Mouse (Mus musculus): ENCODE results near the gene Rad51b.

Gene Rad51b

DNA sequence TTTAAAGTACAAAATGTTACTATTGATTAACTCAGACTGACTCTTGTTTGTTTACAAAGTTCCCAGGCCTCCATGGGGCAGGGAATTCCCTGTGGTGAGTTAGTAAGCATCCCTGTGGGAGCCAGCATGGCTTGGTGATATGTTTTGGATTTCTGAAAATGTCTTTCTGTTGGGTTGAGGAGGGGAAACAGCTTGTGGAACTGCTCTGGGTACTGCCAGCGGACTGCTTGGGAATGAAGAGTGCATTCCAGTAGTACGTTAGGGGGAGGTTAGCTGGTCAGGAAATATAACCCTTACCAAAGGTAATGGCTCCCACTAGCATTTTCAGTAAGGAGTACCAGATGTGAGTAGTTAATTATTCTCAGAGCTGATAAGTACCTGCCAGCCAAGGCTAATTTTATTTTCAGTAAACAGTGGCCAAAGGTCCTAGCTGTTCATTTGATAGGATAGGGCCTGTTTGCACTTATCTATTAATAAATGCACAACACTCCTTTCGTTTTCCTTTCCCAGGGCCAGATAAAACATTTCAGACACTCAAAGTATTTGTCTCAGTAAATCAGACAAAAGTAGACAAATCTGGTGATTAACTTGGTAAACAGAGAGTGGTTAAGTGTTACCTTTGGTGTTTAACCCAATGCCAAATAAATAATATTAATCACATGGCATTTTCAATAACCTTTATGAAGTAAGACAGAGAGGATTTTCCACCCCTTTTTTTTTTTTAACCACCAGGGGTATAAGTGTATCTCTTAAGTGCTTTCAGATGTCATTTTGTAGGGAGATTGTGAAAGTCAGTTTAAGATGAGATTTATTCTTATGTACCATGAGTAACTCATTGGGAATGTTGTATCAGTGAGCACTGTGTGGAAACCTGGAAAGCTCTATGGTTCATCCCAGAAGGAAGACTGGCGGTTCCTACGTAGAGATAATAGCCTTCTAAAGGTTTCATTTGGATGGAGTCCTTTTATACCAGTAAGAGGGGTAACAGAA is 235.0 kb downstream of the Rad51b start:
- DNase-seq (ENCODE audit: low read depth) = no peak

DNA sequence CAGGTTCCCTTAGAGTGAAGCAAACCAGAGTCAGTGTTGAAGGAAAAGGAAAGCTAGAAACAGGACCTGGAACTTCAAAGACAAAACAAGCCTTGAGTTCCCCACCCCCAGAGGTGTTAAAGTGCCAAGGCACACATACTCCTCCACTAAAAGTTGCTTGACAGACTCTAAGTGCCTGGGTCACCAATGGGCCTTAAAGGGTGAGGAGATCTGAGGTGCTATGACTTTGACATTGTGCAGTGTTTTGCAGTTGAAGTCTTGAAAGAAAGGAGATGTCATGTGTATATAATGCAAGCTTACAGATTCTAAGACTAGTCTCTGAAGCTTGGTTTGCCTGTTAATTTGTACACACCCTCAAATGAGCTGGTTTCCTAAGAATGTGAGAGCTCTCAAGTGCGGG is 237.7 kb downstream of the Rad51b start:
- DNase-seq (ENCODE audit: low read depth) = no peak

DNA sequence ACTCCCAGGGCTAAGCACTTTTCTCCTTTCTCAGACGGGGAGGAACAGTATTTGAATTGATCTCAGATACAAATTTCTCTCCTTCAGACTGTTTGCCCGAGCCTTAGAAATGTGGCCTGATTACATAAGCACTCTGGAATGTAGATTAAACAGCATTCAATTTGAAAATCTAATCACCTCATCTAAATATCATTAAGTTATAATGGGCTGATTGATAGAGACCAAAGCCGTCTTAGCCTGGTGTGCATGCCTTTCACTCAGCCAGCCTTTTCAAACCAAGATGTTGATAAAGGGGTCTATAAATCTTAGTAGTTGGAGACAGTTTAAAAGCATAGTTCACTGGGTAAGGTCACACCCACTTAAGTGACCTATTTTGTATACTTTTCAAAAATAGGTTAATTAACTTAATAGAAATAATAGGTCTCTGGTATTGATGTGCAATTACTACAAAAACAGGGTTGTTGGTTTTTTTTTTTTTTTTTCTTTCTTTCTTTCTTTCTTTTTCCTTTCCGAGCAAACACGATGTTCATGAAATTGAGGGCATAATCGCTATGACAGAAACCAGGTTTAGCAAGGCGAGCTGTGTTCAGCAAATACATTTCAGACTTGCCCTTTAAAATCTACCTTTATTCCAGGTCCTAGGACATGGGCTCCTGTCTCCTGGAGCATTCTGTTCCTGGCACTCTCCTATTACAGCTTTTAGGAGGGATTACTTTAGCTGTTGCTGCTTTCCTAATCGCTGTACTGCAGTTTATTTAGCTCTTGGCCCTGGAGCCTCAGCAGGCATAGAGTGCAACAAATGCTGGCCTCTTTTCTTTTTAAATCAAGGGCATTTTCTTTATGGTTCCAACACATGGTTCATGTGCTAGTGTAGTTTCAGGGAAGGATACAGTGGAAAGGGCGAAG is 238.7 kb downstream of the Rad51b start:
- DNase-seq (ENCODE audit: low read depth) = no peak

GRCm38 (mm10) chr12:79540176-79540575 is 243.1 kb downstream of the Rad51b start:
- no peak for DNase-seq (ENCODE audit: low read depth)

GRCm38 (mm10) chr12:79541581-79541980 is 244.5 kb downstream of the Rad51b start:
- no peak for DNase-seq (ENCODE audit: low read depth)

DNA sequence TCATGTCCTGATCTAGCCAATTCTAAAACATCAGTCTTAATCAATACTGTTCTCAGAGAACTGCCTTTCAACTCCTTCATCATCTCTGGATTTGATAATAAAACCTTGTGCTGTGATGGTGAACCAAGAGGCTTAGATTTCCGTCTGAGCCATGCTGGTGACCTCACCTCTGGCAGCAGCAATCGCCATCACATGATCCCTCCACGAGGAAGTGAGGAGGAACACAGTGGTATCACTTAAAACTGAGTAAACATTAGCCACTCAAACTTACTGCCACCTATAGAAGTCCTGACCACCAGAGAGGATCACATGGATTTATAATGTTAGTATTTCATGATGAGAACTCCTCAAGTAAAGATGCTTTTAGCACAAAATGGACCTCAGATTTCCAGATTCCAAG is 248.0 kb downstream of the Rad51b start:
- DNase-seq (ENCODE audit: low read depth) = no peak

- DNase-seq (ENCODE audit: low read depth) = no peak
Measured at GRCm38 (mm10) chr12:79547556-79547955, 250.5 kb downstream of the Rad51b start.

GRCm38 (mm10) chr12:79548607-79549330 is 251.7 kb downstream of the Rad51b start:
- DNase-seq (ENCODE audit: low read depth) = no peak

DNA sequence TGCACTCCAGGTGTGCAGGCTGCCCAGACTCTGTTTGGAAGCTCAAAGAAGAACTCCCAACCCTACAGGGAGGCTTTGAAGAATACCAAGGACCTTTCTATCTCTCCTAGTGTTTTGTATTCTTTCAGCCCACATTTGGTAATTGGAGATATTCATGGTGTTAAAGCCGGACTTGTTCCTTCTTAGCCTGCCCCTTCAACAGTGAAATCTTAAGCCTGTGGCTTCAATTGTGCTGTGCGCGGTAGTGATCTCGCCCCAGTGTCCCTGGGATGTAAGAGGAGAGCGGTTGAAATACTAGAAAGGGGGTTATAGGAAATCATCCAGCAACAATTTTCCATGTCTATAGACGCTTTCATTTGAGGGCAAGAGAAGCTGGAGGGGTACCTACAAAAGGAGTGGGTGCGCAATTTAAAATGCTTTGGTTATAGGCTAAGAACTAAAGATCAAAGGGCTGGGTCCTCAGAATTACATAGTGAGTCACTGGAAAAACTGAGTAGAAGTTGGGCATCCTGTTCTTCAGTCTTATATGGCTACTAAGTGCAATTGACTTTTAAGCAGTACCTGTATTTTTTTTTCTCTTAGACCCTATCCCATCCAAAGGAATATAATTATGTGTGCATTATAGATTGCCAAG is 253.1 kb downstream of the Rad51b start:
- DNase-seq (ENCODE audit: low read depth) = no peak

GRCm38 (mm10) chr12:79551274-79551673 is 254.2 kb downstream of the Rad51b start:
- DNase-seq (ENCODE audit: low read depth) = no peak

- no peak for DNase-seq (ENCODE audit: low read depth)
Measured at GRCm38 (mm10) chr12:79553056-79553455, 256.0 kb downstream of the Rad51b start.

DNA sequence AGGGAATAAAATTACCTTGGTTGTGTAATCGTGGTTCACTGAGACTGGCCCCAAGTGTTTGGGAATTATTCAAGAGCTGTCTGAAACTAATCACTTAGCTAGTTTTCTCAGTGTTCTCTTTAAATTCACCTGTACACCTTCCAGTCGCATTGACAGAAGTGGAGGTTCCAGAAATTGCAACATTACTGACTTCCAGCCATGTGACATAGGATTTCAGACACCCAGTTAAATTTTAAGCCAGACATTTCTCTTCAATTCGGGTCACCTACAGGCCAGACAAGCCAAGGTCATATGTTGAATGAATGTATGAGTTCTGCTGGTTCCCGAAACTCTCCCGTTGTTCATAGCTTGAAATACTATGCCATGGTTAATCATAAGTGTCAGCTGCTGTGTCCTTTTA is 260.8 kb downstream of the Rad51b start:
- no peak for DNase-seq (ENCODE audit: low read depth)

DNA sequence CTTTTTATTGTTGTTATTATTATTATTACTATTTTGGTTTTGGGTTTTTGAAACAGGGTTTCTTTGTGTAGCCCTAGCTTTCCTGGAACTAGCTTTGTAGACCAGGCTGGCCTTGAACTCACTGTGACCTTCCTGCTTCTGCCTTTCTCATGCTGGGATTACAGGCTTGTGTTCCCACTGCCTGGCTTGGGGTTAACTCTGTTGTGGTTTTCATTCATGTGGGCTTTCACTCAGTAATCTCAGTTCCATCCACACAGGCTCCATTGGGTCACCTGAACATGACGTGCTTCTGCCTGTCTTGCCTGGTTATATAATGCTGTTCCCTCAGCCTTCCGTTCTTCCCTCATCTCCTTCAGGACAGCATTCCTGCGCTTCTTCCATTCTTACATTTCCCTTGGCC is 261.6 kb downstream of the Rad51b start:
- no peak for DNase-seq (ENCODE audit: low read depth)

DNA sequence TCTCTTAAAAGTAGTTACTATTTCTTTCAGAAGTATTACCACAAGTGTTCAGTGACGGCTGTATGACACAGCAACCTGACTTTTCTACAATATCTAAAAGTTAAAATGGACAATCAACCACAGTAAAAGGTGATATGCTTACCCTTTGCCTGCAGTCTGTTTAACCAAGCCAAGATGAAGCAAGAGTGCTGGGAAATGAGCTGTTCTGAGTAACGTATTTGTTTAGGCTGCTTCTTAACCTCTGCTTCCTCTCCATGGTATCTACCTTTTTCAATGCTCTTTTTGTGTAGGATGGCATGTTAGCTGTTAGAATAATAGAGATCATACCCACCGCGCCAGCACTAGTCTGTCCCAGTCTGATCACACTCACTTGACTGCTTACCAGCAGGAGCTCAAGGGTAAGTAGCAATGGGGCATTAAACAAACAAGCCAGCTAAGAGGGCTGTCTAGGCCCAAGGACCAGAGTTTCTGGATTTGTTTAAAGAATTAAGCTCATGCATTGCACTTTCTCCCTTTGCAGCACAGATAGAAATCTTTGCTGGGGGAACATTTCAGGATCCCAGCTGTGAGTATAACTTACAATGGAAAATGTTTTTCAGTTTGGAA is 262.4 kb downstream of the Rad51b start:
- DNase-seq (ENCODE audit: low read depth) = no peak

- no peak for DNase-seq (ENCODE audit: low read depth)
Measured at GRCm38 (mm10) chr12:79560084-79560699, 263.1 kb downstream of the Rad51b start.

- no peak for DNase-seq (ENCODE audit: low read depth)
Measured at GRCm38 (mm10) chr12:79560893-79561292, 263.8 kb downstream of the Rad51b start.

DNA sequence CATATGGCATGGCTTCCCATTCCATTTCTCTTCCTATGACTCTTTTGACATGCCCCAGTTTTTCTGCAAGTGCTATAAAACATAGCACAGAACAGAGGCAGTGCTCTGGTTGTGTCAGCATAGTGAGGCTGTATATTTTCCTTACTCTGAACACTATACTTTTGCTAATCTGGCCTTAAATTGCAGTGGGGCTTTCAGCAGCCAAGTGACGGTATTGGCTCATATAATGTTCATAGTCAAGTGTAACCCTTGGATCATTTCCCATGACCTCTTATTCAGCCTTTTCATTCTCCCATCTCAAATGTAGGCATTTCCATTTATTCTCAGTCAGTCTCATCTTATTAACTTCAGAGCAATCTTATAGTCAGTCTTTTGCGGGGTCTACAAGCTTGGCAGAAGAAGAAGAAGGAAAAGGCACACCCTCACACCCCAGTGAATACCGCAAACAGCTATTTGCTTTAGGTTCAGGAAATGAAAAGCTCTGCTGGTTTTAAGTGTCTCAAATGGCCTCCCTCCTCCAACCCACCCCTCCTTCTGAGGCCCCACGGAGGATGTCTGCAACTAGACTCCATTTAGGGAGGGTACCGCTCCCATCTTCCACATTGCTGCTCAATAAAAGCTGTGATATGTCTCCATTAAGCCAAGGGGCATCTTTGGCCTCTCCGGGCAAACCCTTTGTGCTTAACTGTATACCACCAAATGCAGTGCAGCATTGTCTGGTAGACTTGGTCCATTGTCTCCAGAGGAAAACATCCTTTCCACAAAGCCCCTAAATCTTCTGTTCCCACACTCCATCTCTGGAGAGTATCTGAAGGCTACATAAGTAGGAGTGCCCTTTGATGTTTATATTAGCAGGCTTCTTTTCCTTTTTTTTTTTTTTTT is 277.3 kb downstream of the Rad51b start:
- no peak for DNase-seq (ENCODE audit: low read depth)

DNA sequence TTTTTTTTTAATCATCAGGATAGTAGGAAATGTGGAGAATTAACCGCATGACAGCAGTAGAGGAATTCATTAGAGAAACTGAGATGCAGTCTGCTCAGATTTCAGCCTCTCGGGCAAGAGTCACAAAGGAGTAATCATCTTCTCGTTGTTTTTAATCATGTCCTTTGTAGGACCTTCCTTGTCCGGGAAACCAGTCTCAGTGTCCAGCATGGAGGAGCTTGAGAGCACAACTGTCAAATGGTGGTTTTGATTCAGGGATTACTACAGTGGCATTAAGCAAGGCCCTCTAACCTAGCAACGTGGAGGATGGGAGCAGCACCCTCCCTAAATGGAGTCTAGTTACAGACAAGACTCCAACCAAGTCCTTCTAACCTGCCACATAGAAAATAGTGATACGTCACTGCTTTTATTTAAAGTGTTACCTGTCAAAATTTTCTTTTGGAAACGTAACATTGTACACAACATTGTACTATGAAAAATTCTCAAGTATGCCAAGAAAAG is 278.0 kb downstream of the Rad51b start:
- no peak for DNase-seq (ENCODE audit: low read depth)

DNA sequence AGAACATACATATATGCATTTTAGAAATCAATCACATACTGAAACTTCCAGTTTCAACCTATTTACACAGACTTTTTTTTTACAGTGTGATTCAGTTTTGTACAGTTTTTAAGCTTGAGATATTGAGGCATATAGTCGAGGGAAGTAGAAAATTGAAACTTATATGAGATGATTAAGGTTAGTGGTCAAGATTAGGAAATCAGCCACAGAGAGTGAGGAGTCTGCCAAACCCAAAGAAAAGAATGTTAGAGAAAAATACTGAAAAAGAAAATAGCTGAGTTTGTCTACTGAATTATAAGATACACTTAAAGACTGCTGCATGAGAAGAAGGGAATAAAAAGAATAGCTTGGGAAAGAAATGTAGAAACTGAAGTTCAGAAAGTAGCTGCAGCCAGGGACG is 280.4 kb downstream of the Rad51b start:
- no peak for DNase-seq (ENCODE audit: low read depth)

Measured in c-Kit-positive CD71-negative TER-119-negative erythroid progenitor cells, embryonic 14.5 days (primary cell).